31 mouse cellular contexts compared by ENCODE assay signal in genomic region chr1:25462612-25463011, GRCm38 (mm10).
DNase-seq lines count a peak whose midpoint lies in the region; ATAC-seq and TF ChIP-seq lines count a peak whose summit lies in the region.
"Had no signal": no experiment of that assay in that cellular context is flagged by ENCODE, and none has a peak within 500 bp of the region (broad histone marks: within the 10 kb centered on the region; RNA-seq: fewer than 3 reads in every experiment).

No protein-coding gene starts in this region.

- DNase-seq in forebrain, postnatal 0 days: no peak
- peak; percentile 3 for DNase-seq in embryo, embryonic 10.5 days (ENCODE audit: low spot score)
- no peak for DNase-seq in adrenal gland, adult 18-20 months (ENCODE audit: low spot score in 2 of 2)
- DNase-seq: adrenal gland, adult 8-10 months; cerebellum, adult 8-10 months; gastrocnemius, postnatal 10 days; heart, postnatal 14 days; kidney, adult 8-10 months; kidney, postnatal 4 days; layer of hippocampus, adult 9-11 months; liver, embryonic 13.5 days; lung, adult 18-20 months; lung, postnatal 4 days; right cerebral cortex, postnatal 4 days; thymus, adult 2 months; thymus, postnatal 36 days had no signal

- no peak overlapping the region for H3K9ac ChIP-seq in forebrain, embryonic 13.5 days
- H3K9ac ChIP-seq in forebrain, postnatal 0 days: no peak overlapping the region
- no peak overlapping the region for H3K9ac ChIP-seq in midbrain, embryonic 13.5 days (replicated peaks)
- no peak overlapping the region for H3K9ac ChIP-seq in midbrain, embryonic 15.5 days
- no peak overlapping the region for H3K9ac ChIP-seq in midbrain, embryonic 16.5 days (ENCODE audit: low read depth, low read length)
- H3K9ac ChIP-seq: embryonic facial prominence, embryonic 12.5 days; limb, embryonic 15.5 days; liver, embryonic 13.5 days had no signal

- WGBS in forebrain, embryonic 13.5 days: 13% methylated on average over 1 of the region's 1 CpGs
- WGBS in forebrain, postnatal 0 days: 11% methylated on average over 1 of the region's 1 CpGs
- WGBS in midbrain, embryonic 13.5 days: 19% methylated on average over 1 of the region's 1 CpGs
- WGBS in midbrain, embryonic 15.5 days: 37% methylated on average over 1 of the region's 1 CpGs
- WGBS in midbrain, embryonic 16.5 days: 27% methylated on average over 1 of the region's 1 CpGs

- no peak overlapping the region for H3K27ac ChIP-seq in forebrain, embryonic 13.5 days
- H3K27ac ChIP-seq in forebrain, postnatal 0 days (ENCODE audit: low read depth, low read length): no peak overlapping the region
- H3K27ac ChIP-seq in midbrain, embryonic 13.5 days: no peak overlapping the region
- no peak overlapping the region for H3K27ac ChIP-seq in midbrain, embryonic 15.5 days
- H3K27ac ChIP-seq in midbrain, embryonic 16.5 days (ENCODE audit: low read length): no peak overlapping the region
- H3K27ac ChIP-seq: embryonic facial prominence, embryonic 12.5 days; hindbrain, embryonic 10.5 days; hindbrain, postnatal 0 days; kidney, postnatal 0 days; limb, embryonic 10.5 days; limb, embryonic 15.5 days; liver, embryonic 13.5 days had no signal

- peak; percentile 41; the same call in 1 of the 2 replicates for ATAC-seq in forebrain, embryonic 13.5 days
- ATAC-seq in forebrain, postnatal 0 days: no peak
- ATAC-seq in midbrain, embryonic 13.5 days: peak; percentile 71
- ATAC-seq in midbrain, embryonic 15.5 days (replicated peaks): no peak; the same call in 1 of the 2 replicates
- ATAC-seq in midbrain, embryonic 16.5 days: peak; percentile 56; the same call in 1 of the 2 replicates
- ATAC-seq: activated CD4-positive, CD25-positive, alpha-beta regulatory T cell, adult 4 months; CD4-positive, CD25-positive, alpha-beta regulatory T cell, adult 4 months; hindbrain, postnatal 0 days; intestine, embryonic 16.5 days; lung, postnatal 0 days had no signal

- H3K36me3 ChIP-seq in forebrain, embryonic 13.5 days (ENCODE audit: poor library complexity, severe bottlenecking): 0 out of 2 replicates have a peak, but pooled peaks cover 5% of the 10 kb centered on the region
- no peaks in the 10 kb centered on the region for H3K36me3 ChIP-seq in forebrain, postnatal 0 days (ENCODE audit: insufficient read depth)
- peaks cover 3% of the 10 kb centered on the region; the same call in 1 of the 2 replicates for H3K36me3 ChIP-seq in midbrain, embryonic 13.5 days
- H3K36me3 ChIP-seq in midbrain, embryonic 15.5 days (replicated peaks): 0 out of 2 replicates have a peak, but pooled peaks cover 4% of the 10 kb centered on the region
- H3K36me3 ChIP-seq in midbrain, embryonic 16.5 days (ENCODE audit: control insufficient read depth, insufficient read depth, low read length): no peaks in the 10 kb centered on the region
- H3K36me3 ChIP-seq: embryonic facial prominence, embryonic 12.5 days; hindbrain, embryonic 10.5 days; limb, embryonic 10.5 days; limb, embryonic 15.5 days; liver, embryonic 13.5 days had no signal

- no peak overlapping the region for H3K4me3 ChIP-seq in forebrain, embryonic 13.5 days
- H3K4me3 ChIP-seq in forebrain, postnatal 0 days (ENCODE audit: low read depth, low read length): no peak overlapping the region
- no peak overlapping the region for H3K4me3 ChIP-seq in midbrain, embryonic 13.5 days (replicated peaks)
- H3K4me3 ChIP-seq in midbrain, embryonic 15.5 days: no peak overlapping the region
- H3K4me3 ChIP-seq in midbrain, embryonic 16.5 days (ENCODE audit: low read depth, low read length): no peak overlapping the region
- H3K4me3 ChIP-seq: embryonic facial prominence, embryonic 12.5 days; hindbrain, embryonic 10.5 days; limb, embryonic 10.5 days; limb, embryonic 15.5 days; liver, embryonic 13.5 days; megakaryocyte, embryonic 14.5 days had no signal

- H3K4me1 ChIP-seq in forebrain, embryonic 13.5 days: peaks cover 3% of the 10 kb centered on the region; the same call in 1 of the 2 replicates
- no peaks in the 10 kb centered on the region for H3K4me1 ChIP-seq in forebrain, postnatal 0 days (ENCODE audit: insufficient read depth)
- H3K4me1 ChIP-seq in midbrain, embryonic 13.5 days (replicated peaks): peaks cover 4% of the 10 kb centered on the region; the same call in 1 of the 2 replicates
- H3K4me1 ChIP-seq in midbrain, embryonic 15.5 days: no peaks in the 10 kb centered on the region
- H3K4me1 ChIP-seq in midbrain, embryonic 16.5 days (ENCODE audit: control insufficient read depth, insufficient read depth, low read length): no peaks in the 10 kb centered on the region
- H3K4me1 ChIP-seq: embryonic facial prominence, embryonic 12.5 days; limb, embryonic 15.5 days; liver, embryonic 13.5 days; megakaryocyte, embryonic 14.5 days had no signal

- H3K27me3 ChIP-seq in forebrain, embryonic 13.5 days: no peaks in the 10 kb centered on the region
- no peaks in the 10 kb centered on the region for H3K27me3 ChIP-seq in forebrain, postnatal 0 days (ENCODE audit: insufficient read depth, low read length)
- no peaks in the 10 kb centered on the region for H3K27me3 ChIP-seq in midbrain, embryonic 13.5 days
- H3K27me3 ChIP-seq in midbrain, embryonic 15.5 days (replicated peaks): no peaks in the 10 kb centered on the region
- no peaks in the 10 kb centered on the region for H3K27me3 ChIP-seq in midbrain, embryonic 16.5 days (ENCODE audit: control insufficient read depth, insufficient read depth, low read depth, low read length)
- H3K27me3 ChIP-seq: embryonic facial prominence, embryonic 12.5 days; limb, embryonic 15.5 days; liver, embryonic 13.5 days; megakaryocyte, embryonic 14.5 days had no signal

- no peaks in the 10 kb centered on the region for H3K9me3 ChIP-seq in forebrain, embryonic 13.5 days (replicated peaks)
- H3K9me3 ChIP-seq in forebrain, postnatal 0 days (ENCODE audit: low read length): no peaks in the 10 kb centered on the region
- H3K9me3 ChIP-seq in midbrain, embryonic 13.5 days: no peaks in the 10 kb centered on the region
- H3K9me3 ChIP-seq in midbrain, embryonic 15.5 days: no peaks in the 10 kb centered on the region
- no peaks in the 10 kb centered on the region for H3K9me3 ChIP-seq in midbrain, embryonic 16.5 days (replicated peaks; ENCODE audit: control insufficient read depth, low read length, poor library complexity, severe bottlenecking)
- H3K9me3 ChIP-seq: embryonic facial prominence, embryonic 12.5 days; hindbrain, embryonic 10.5 days; limb, embryonic 10.5 days; limb, embryonic 15.5 days; liver, embryonic 13.5 days had no signal

- no peak for TF ChIP-seq CTCF in forebrain, postnatal 0 days (IDR thresholded peaks at IDR 0.05; ENCODE audit: low read depth)

- H3K4me2 ChIP-seq in forebrain, embryonic 13.5 days: no peak overlapping the region
- no peak overlapping the region for H3K4me2 ChIP-seq in forebrain, postnatal 0 days (ENCODE audit: low read depth)
- no peak overlapping the region for H3K4me2 ChIP-seq in midbrain, embryonic 13.5 days (replicated peaks)
- H3K4me2 ChIP-seq in midbrain, embryonic 15.5 days: no peak overlapping the region
- no peak overlapping the region for H3K4me2 ChIP-seq in midbrain, embryonic 16.5 days (ENCODE audit: low read length)
- H3K4me2 ChIP-seq: embryonic facial prominence, embryonic 12.5 days; limb, embryonic 15.5 days; liver, embryonic 13.5 days had no signal

Comparison
In these comparisons a context has a peak if more than half of its experiments do, and no peak if none do; other contexts are left out.
1. ATAC-seq: peak in forebrain, embryonic 13.5 days (single experiment), midbrain, embryonic 13.5 days (single experiment) and midbrain, embryonic 16.5 days (single experiment); none in forebrain, postnatal 0 days (single experiment) and midbrain, embryonic 15.5 days (single experiment).